Mouse (Mus musculus) embryonic facial prominence, embryonic 11.5 days (tissue): ENCODE results near the gene Iqce. TPM values are rescaled to one million over a fixed set of nuclear protein-coding genes. Genes with fewer than 3 reads are reported as not detected.

Experiments
- ATAC-seq: fragments of 200-750 bp; cut with Nextera tagmentation; replicated peaks from 2 replicates; pipeline ENCODE4 v1.8.0; 2017; ENCODE audit warnings: low read depth; ENCODE audit not compliant: insufficient number of reproducible peaks, low FRiP score, low TSS enrichment
- DNase-seq: peaks from one replicate; pipeline ENCODE4 v3.0.0-alpha.2; 2015; ENCODE audit warnings: low spot score
- H3K27ac ChIP-seq: fragments of 300-500 bp; sonication (generic); replicated peaks from 2 replicates; pipeline ENCODE4 v1.5.1; 2014; ENCODE audit warnings: mild to moderate bottlenecking, low read depth, low read length, control low read depth
- H3K27me3 ChIP-seq: fragments of 300-500 bp; sonication (generic); 2 replicates; pipeline ENCODE4 v1.6.1; 2014; ENCODE audit warnings: mild to moderate bottlenecking, low read length, moderate library complexity, mixed read lengths; ENCODE audit not compliant: control insufficient read depth, insufficient read depth
- H3K36me3 ChIP-seq: fragments of 300-500 bp; sonication (generic); replicated peaks from 2 replicates; pipeline ENCODE4 v1.6.1; 2014; ENCODE audit warnings: low read depth, mild to moderate bottlenecking, low read length, moderate library complexity, mixed read lengths; ENCODE audit not compliant: control insufficient read depth, insufficient read depth
- H3K4me1 ChIP-seq: fragments of 300-500 bp; sonication (generic); 2 replicates; pipeline ENCODE4 v1.6.1; 2014; ENCODE audit warnings: low read length, mixed read lengths; ENCODE audit not compliant: control insufficient read depth, insufficient read depth
- H3K4me2 ChIP-seq: fragments of 300-500 bp; sonication (generic); 2 replicates; pipeline ENCODE4 v1.6.1; 2014; ENCODE audit warnings: low read depth, mild to moderate bottlenecking, control low read depth, low read length, moderate library complexity
- H3K4me3 ChIP-seq: fragments of 300-500 bp; sonication (generic); 2 replicates; pipeline ENCODE4 v1.5.1; 2014; ENCODE audit warnings: low read depth, low read length, control low read depth
- H3K9ac ChIP-seq: fragments of 300-500 bp; sonication (generic); replicated peaks from 2 replicates; pipeline ENCODE4 v1.6.1; 2014; ENCODE audit warnings: mild to moderate bottlenecking, control low read depth, low read length
- H3K9me3 ChIP-seq: fragments of 300-500 bp; sonication (generic); replicated peaks from 2 replicates; pipeline ENCODE4 v1.6.1; 2016; ENCODE audit warnings: mild to moderate bottlenecking, low read length, inconsistent platforms, mixed read lengths; ENCODE audit not compliant: control insufficient read depth
- WGBS: fragments of 180-500 bp; shearing (Covaris S2); extraction: QIAGEN DNeasy Blood & Tissue Kit; methylation state at CpG from one replicate; pipeline ENCODE4 v1.1.7; 2014; 5-methylcytosine and 5-hydroxymethylcytosine counted together
- polyA plus RNA-seq: library from polyadenylated mRNA; unstranded; fragments of >200 nt; fragmentation: Nextera tagmentation; extraction: Ambion mirVana; gene quantifications from 2 replicates; pipeline ENCODE4 v1.2.1, GENCODE M21; 2014

The Iqce gene
- polyA plus RNA-seq, 1 experiment from 2014 or later: 13.5 TPM

- Histone ChIP-seq H3K4me3 (no peak overlapping the region), H3K36me3 (peaks cover 3% of the 10 kb centered on the region; the same call in 1 of the 2 replicates), H3K27ac (no peak overlapping the region), H3K27me3 (no peaks in the 10 kb centered on the region), H3K4me2 (no peak overlapping the region), H3K9ac (no peak overlapping the region), H3K9me3 (no peaks in the 10 kb centered on the region), H3K4me1 (no peaks in the 10 kb centered on the region)
- DNase-seq (no peak), ATAC-seq (no peak)
- WGBS: 88% methylated on average over 6 of the region's 6 CpGs
These were observed 30.1 kb downstream of the Iqce start for GRCm38 (mm10) chr5:140672115-140672514.

GRCm38 (mm10) chr5:140663621-140664180 lies 38.5 kb downstream of the Iqce start:
- ATAC-seq (no peak), DNase-seq (peak; percentile 68)
- Histone ChIP-seq H3K36me3 (peaks cover 1% of the 10 kb centered on the region; the same call in 1 of the 2 replicates), H3K4me2 (no peak overlapping the region), H3K4me3 (no peak overlapping the region), H3K27me3 (no peaks in the 10 kb centered on the region), H3K27ac (no peak overlapping the region), H3K4me1 (no peaks in the 10 kb centered on the region), H3K9me3 (no peaks in the 10 kb centered on the region), H3K9ac (no peak overlapping the region)
- 61% methylated on average over 7 of the region's 7 CpGs for WGBS

- WGBS: 64% methylated on average over 17 of the region's 17 CpGs
- no peaks in the 10 kb centered on the region for H3K4me1 ChIP-seq
- no peak overlapping the region for H3K27ac ChIP-seq
- H3K9ac ChIP-seq: no peak overlapping the region
- no peak overlapping the region for H3K4me2 ChIP-seq
- H3K9me3 ChIP-seq: no peaks in the 10 kb centered on the region
- no peaks in the 10 kb centered on the region for H3K27me3 ChIP-seq
- DNase-seq (no peak), ATAC-seq (no peak)
- no peak overlapping the region for H3K4me3 ChIP-seq
- no peaks in the 10 kb centered on the region for H3K36me3 ChIP-seq
These were observed 39.2 kb downstream of the Iqce start for GRCm38 (mm10) chr5:140662741-140663592.

- Histone ChIP-seq H3K4me2 (no peak overlapping the region), H3K27me3 (no peaks in the 10 kb centered on the region), H3K4me3 (no peak overlapping the region), H3K4me1 (no peaks in the 10 kb centered on the region), H3K9ac (no peak overlapping the region), H3K36me3 (no peaks in the 10 kb centered on the region), H3K9me3 (no peaks in the 10 kb centered on the region), H3K27ac (no peak overlapping the region)
- WGBS: 72% methylated on average over 12 of the region's 12 CpGs
- no peak for DNase-seq
- no peak for ATAC-seq
These were observed 40.1 kb downstream of the Iqce start for GRCm38 (mm10) chr5:140661875-140662643.

GRCm38 (mm10) chr5:140661427-140661826 lies 40.8 kb downstream of the Iqce start:
- Histone ChIP-seq H3K36me3 (no peaks in the 10 kb centered on the region), H3K4me3 (no peak overlapping the region), H3K27me3 (no peaks in the 10 kb centered on the region), H3K9ac (no peak overlapping the region), H3K9me3 (no peaks in the 10 kb centered on the region), H3K27ac (no peak overlapping the region), H3K4me2 (no peak overlapping the region), H3K4me1 (no peaks in the 10 kb centered on the region)
- WGBS: 75% methylated on average over 8 of the region's 8 CpGs
- no peak for ATAC-seq
- DNase-seq: no peak

GRCm38 (mm10) chr5:140660398-140660797 lies 41.8 kb downstream of the Iqce start:
- 87% methylated on average over 1 of the region's 1 CpGs for WGBS
- ATAC-seq (no peak), DNase-seq (no peak)
- H3K4me1 ChIP-seq: no peaks in the 10 kb centered on the region
- no peaks in the 10 kb centered on the region for H3K27me3 ChIP-seq
- no peak overlapping the region for H3K9ac ChIP-seq
- no peak overlapping the region for H3K4me3 ChIP-seq
- no peaks in the 10 kb centered on the region for H3K9me3 ChIP-seq
- H3K27ac ChIP-seq: no peak overlapping the region
- no peak overlapping the region for H3K4me2 ChIP-seq
- no peaks in the 10 kb centered on the region for H3K36me3 ChIP-seq

GRCm38 (mm10) chr5:140659607-140660272 lies 42.4 kb downstream of the Iqce start:
- no peak; the same call in 1 of the 2 replicates for ATAC-seq
- H3K9ac ChIP-seq: no peak overlapping the region
- 34% methylated on average over 16 of the region's 16 CpGs for WGBS
- no peak overlapping the region for H3K4me2 ChIP-seq
- no peaks in the 10 kb centered on the region for H3K4me1 ChIP-seq
- H3K27me3 ChIP-seq: no peaks in the 10 kb centered on the region
- H3K9me3 ChIP-seq: no peaks in the 10 kb centered on the region
- H3K36me3 ChIP-seq: no peaks in the 10 kb centered on the region
- no peak for DNase-seq
- H3K4me3 ChIP-seq: no peak overlapping the region
- H3K27ac ChIP-seq: no peak overlapping the region
